Mouse (Mus musculus): ENCODE results near the gene Isg15. TPM values are rescaled to one million over a fixed set of nuclear protein-coding genes. Genes with fewer than 3 reads are reported as not detected.

Isg15 gene
- polyA plus RNA-seq, 1 experiment from 2014 or later = 1.2 TPM

- Histone ChIP-seq H3K4me1 (ENCODE audit: control insufficient read depth, insufficient read depth, low read length) (peaks cover 4% of the 10 kb centered on the region; the same call in 1 of the 2 replicates), H3K4me3 (ENCODE audit: low read depth, low read length) (peak overlapping the region; percentile 0; the same call in 1 of the 2 replicates), H3K9ac (ENCODE audit: low read depth, low read length) (no peak overlapping the region), H3K27ac (replicated peaks; ENCODE audit: low read depth, low read length) (no peak overlapping the region), H3K4me2 (ENCODE audit: low read depth, low read length) (peak overlapping the region; percentile 24; the same call in 1 of the 2 replicates), H3K27me3 (replicated peaks; ENCODE audit: control insufficient read depth, insufficient read depth, low read length) (no peaks in the 10 kb centered on the region), H3K9me3 (ENCODE audit: control insufficient read depth, low read length) (no peaks in the 10 kb centered on the region), H3K36me3 (ENCODE audit: control insufficient read depth, insufficient read depth, low read length) (peaks cover 44% of the 10 kb centered on the region)
- DNase-seq (ENCODE audit: low spot score) (no peak), ATAC-seq (ENCODE audit: low read depth) (peak; percentile 42)
- WGBS = 16% methylated on average over 9 of the region's 12 CpGs
These were observed 27.9 kb upstream of the Isg15 start for GRCm38 (mm10) chr4:156228393-156229024.

GRCm38 (mm10) chr4:156227752-156228392 lies 27.3 kb upstream of the Isg15 start:
- no peak overlapping the region for H3K9ac ChIP-seq (ENCODE audit: low read depth, low read length)
- 28% methylated on average over 18 of the region's 18 CpGs for WGBS
- ATAC-seq (ENCODE audit: low read depth) (peak; percentile 58), DNase-seq (ENCODE audit: low spot score) (peak; percentile 57)
- H3K27ac ChIP-seq (replicated peaks; ENCODE audit: low read depth, low read length) = no peak overlapping the region
- H3K4me1 ChIP-seq (ENCODE audit: control insufficient read depth, insufficient read depth, low read length) = 0 out of 2 replicates have a peak, but pooled peaks cover 3% of the 10 kb centered on the region
- peak overlapping the region; percentile 0; the same call in 1 of the 2 replicates for H3K4me3 ChIP-seq (ENCODE audit: low read depth, low read length)
- H3K36me3 ChIP-seq (ENCODE audit: control insufficient read depth, insufficient read depth, low read length) = peaks cover 38% of the 10 kb centered on the region
- H3K27me3 ChIP-seq (replicated peaks; ENCODE audit: control insufficient read depth, insufficient read depth, low read length) = no peaks in the 10 kb centered on the region
- H3K9me3 ChIP-seq (ENCODE audit: control insufficient read depth, low read length) = no peaks in the 10 kb centered on the region
- peak overlapping the region; percentile 24 for H3K4me2 ChIP-seq (ENCODE audit: low read depth, low read length)

- Histone ChIP-seq H3K9ac (ENCODE audit: low read depth, low read length) (no peak overlapping the region), H3K4me2 (ENCODE audit: low read depth, low read length) (no peak overlapping the region), H3K4me1 (ENCODE audit: control insufficient read depth, insufficient read depth, low read length) (0 out of 2 replicates have a peak, but pooled peaks cover 3% of the 10 kb centered on the region), H3K4me3 (ENCODE audit: low read depth, low read length) (no peak overlapping the region), H3K9me3 (ENCODE audit: control insufficient read depth, low read length) (no peaks in the 10 kb centered on the region), H3K36me3 (ENCODE audit: control insufficient read depth, insufficient read depth, low read length) (peaks cover 2% of the 10 kb centered on the region), H3K27ac (replicated peaks; ENCODE audit: low read depth, low read length) (no peak overlapping the region), H3K27me3 (replicated peaks; ENCODE audit: control insufficient read depth, insufficient read depth, low read length) (no peaks in the 10 kb centered on the region)
- DNase-seq (ENCODE audit: low spot score) (no peak), ATAC-seq (ENCODE audit: low read depth) (no peak)
- 88% methylated on average over 1 of the region's 2 CpGs for WGBS
These were observed 23.7 kb upstream of the Isg15 start for GRCm38 (mm10) chr4:156224276-156224675.

GRCm38 (mm10) chr4:156219936-156220335 lies 19.3 kb upstream of the Isg15 start:
- no peaks in the 10 kb centered on the region for H3K27me3 ChIP-seq (replicated peaks; ENCODE audit: control insufficient read depth, insufficient read depth, low read length)
- H3K4me2 ChIP-seq (ENCODE audit: low read depth, low read length) = no peak overlapping the region
- ATAC-seq (ENCODE audit: low read depth) (no peak), DNase-seq (ENCODE audit: low spot score) (no peak)
- H3K4me1 ChIP-seq (ENCODE audit: control insufficient read depth, insufficient read depth, low read length) = no peaks in the 10 kb centered on the region
- no peaks in the 10 kb centered on the region for H3K9me3 ChIP-seq (ENCODE audit: control insufficient read depth, low read length)
- H3K9ac ChIP-seq (ENCODE audit: low read depth, low read length) = no peak overlapping the region
- H3K36me3 ChIP-seq (ENCODE audit: control insufficient read depth, insufficient read depth, low read length) = no peaks in the 10 kb centered on the region
- no peak overlapping the region for H3K27ac ChIP-seq (replicated peaks; ENCODE audit: low read depth, low read length)
- WGBS = 84% methylated on average over 11 of the region's 11 CpGs
- H3K4me3 ChIP-seq (ENCODE audit: low read depth, low read length) = no peak overlapping the region

GRCm38 (mm10) chr4:156217838-156218237 lies 17.2 kb upstream of the Isg15 start:
- Histone ChIP-seq H3K27me3 (replicated peaks; ENCODE audit: control insufficient read depth, insufficient read depth, low read length) (no peaks in the 10 kb centered on the region), H3K4me3 (ENCODE audit: low read depth, low read length) (no peak overlapping the region), H3K27ac (replicated peaks; ENCODE audit: low read depth, low read length) (no peak overlapping the region), H3K9ac (ENCODE audit: low read depth, low read length) (no peak overlapping the region), H3K36me3 (ENCODE audit: control insufficient read depth, insufficient read depth, low read length) (no peaks in the 10 kb centered on the region), H3K9me3 (ENCODE audit: control insufficient read depth, low read length) (no peaks in the 10 kb centered on the region), H3K4me2 (ENCODE audit: low read depth, low read length) (no peak overlapping the region), H3K4me1 (ENCODE audit: control insufficient read depth, insufficient read depth, low read length) (no peaks in the 10 kb centered on the region)
- peak; percentile 51 for DNase-seq (ENCODE audit: low spot score)
- ATAC-seq (ENCODE audit: low read depth) = peak; percentile 72
- WGBS = 71% methylated on average over 13 of the region's 16 CpGs

- H3K9me3 ChIP-seq (ENCODE audit: control insufficient read depth, low read length) = no peaks in the 10 kb centered on the region
- H3K27me3 ChIP-seq (replicated peaks; ENCODE audit: control insufficient read depth, insufficient read depth, low read length) = no peaks in the 10 kb centered on the region
- no peak overlapping the region for H3K27ac ChIP-seq (replicated peaks; ENCODE audit: low read depth, low read length)
- 78% methylated on average over 15 of the region's 16 CpGs for WGBS
- DNase-seq (ENCODE audit: low spot score) = no peak
- no peaks in the 10 kb centered on the region for H3K4me1 ChIP-seq (ENCODE audit: control insufficient read depth, insufficient read depth, low read length)
- no peak overlapping the region for H3K4me2 ChIP-seq (ENCODE audit: low read depth, low read length)
- ATAC-seq (ENCODE audit: low read depth) = no peak
- H3K36me3 ChIP-seq (ENCODE audit: control insufficient read depth, insufficient read depth, low read length) = no peaks in the 10 kb centered on the region
- H3K4me3 ChIP-seq (ENCODE audit: low read depth, low read length) = no peak overlapping the region
- H3K9ac ChIP-seq (ENCODE audit: low read depth, low read length) = no peak overlapping the region
These were observed 16.5 kb upstream of the Isg15 start for GRCm38 (mm10) chr4:156217022-156217669.

GRCm38 (mm10) chr4:156216196-156216595 lies 15.6 kb upstream of the Isg15 start:
- H3K27me3 ChIP-seq (replicated peaks; ENCODE audit: control insufficient read depth, insufficient read depth, low read length) = no peaks in the 10 kb centered on the region
- WGBS = 95% methylated on average over 2 of the region's 2 CpGs
- H3K9me3 ChIP-seq (ENCODE audit: control insufficient read depth, low read length) = no peaks in the 10 kb centered on the region
- no peak overlapping the region for H3K4me3 ChIP-seq (ENCODE audit: low read depth, low read length)
- no peak overlapping the region for H3K27ac ChIP-seq (replicated peaks; ENCODE audit: low read depth, low read length)
- H3K4me1 ChIP-seq (ENCODE audit: control insufficient read depth, insufficient read depth, low read length) = no peaks in the 10 kb centered on the region
- no peak for ATAC-seq (ENCODE audit: low read depth)
- no peaks in the 10 kb centered on the region for H3K36me3 ChIP-seq (ENCODE audit: control insufficient read depth, insufficient read depth, low read length)
- no peak overlapping the region for H3K4me2 ChIP-seq (ENCODE audit: low read depth, low read length)
- no peak overlapping the region for H3K9ac ChIP-seq (ENCODE audit: low read depth, low read length)
- no peak for DNase-seq (ENCODE audit: low spot score)

- Histone ChIP-seq H3K36me3 (ENCODE audit: control insufficient read depth, insufficient read depth, low read length) (no peaks in the 10 kb centered on the region), H3K4me2 (ENCODE audit: low read depth, low read length) (no peak within 1 kb of the TSS), H3K4me3 (ENCODE audit: low read depth, low read length) (no peak within 1 kb of the TSS), H3K4me1 (ENCODE audit: control insufficient read depth, insufficient read depth, low read length) (no peaks in the 10 kb centered on the region), H3K9ac (ENCODE audit: low read depth, low read length) (no peak within 1 kb of the TSS), H3K27ac (replicated peaks; ENCODE audit: low read depth, low read length) (no peak within 1 kb of the TSS), H3K27me3 (replicated peaks; ENCODE audit: control insufficient read depth, insufficient read depth, low read length) (no peaks in the 10 kb centered on the region), H3K9me3 (ENCODE audit: control insufficient read depth, low read length) (no peaks in the 10 kb centered on the region)
- no peak for ATAC-seq (ENCODE audit: low read depth)
- DNase-seq (ENCODE audit: low spot score) = no peak
- 65% methylated on average over 4 of the region's 4 CpGs for WGBS
These were observed 15.0 kb upstream of the Isg15 start, which contains the start of gene Perm1 for GRCm38 (mm10) chr4:156215649-156216048. Gene Perm1, plus strand, starts transcription at chr4:156215868.
